Mouse (Mus musculus) G1E (cell line): ENCODE data around the gene Afdn.

Experiments used
- CTCF ChIP-seq: IDR thresholded peaks from 2 replicates; pipeline ENCODE4 v1.5.1; 2012; ENCODE audit warnings: low read depth, low read length, inconsistent platforms, mixed read lengths
- GATA1 ChIP-seq: IDR thresholded peaks from 2 replicates; pipeline ENCODE4 v1.6.1; 2012; ENCODE audit warnings: borderline replicate concordance, low read length, inconsistent platforms, mixed read lengths
- GATA2 ChIP-seq: IDR thresholded peaks from 2 replicates; pipeline ENCODE4 v1.6.1; 2012; ENCODE audit warnings: low read depth, low read length, inconsistent platforms, borderline replicate concordance
- POLR2AphosphoS5 ChIP-seq: IDR thresholded peaks from 2 replicates; pipeline ENCODE4 v1.6.1; 2012; ENCODE audit warnings: low read depth, low read length, inconsistent platforms; ENCODE audit not compliant: insufficient replicate concordance
- TAL1 ChIP-seq: conservative IDR thresholded peaks from 2 replicates; pipeline ENCODE4 v1.6.1; 2012; ENCODE audit warnings: low read depth, low read length, inconsistent platforms, mixed read lengths

DNA sequence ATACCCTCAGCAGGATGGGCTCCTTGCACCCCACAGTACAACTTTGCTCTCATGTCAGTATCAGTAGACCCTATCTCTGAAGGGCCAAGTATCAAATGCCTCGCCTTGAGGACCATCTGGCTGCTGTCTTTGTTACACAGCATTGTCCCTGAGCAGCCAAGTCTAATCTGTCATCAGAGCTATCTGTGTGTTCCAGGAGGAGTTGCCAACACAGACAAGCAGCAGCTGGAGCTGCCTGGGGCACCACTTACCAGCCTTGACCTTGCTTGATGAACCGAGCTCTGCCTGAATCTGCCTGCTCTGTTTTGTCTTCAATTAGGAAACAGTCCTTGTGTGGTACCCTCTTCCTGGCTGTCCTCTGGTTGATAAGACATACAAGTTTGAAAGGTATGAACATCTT, 163.1 kb downstream of the Afdn start:
- TF ChIP-seq GATA2, result no peak
- TF ChIP-seq CTCF, result no peak
- TF ChIP-seq TAL1, result no peak
- TF ChIP-seq GATA1, result no peak
- no peak for TF ChIP-seq POLR2AphosphoS5
